Mouse (Mus musculus) lung, adult 2 months (tissue): ENCODE results near the gene Ankrd23.

Experiments
- CTCF ChIP-seq: fragments of 200-500 bp; IDR thresholded peaks from 2 replicates; pipeline ENCODE4 v1.5.1; 2011; ENCODE audit warnings: mild to moderate bottlenecking, low read length, control low read depth; ENCODE audit not compliant: insufficient read depth
- POLR2A ChIP-seq: fragments of 200-500 bp; IDR thresholded peaks from 2 replicates; pipeline ENCODE4 v1.6.1; 2011; ENCODE audit warnings: low read depth, mild to moderate bottlenecking, control low read depth, low read length, borderline replicate concordance; ENCODE audit errors: extremely low read depth

GRCm38 (mm10) chr1:36563632-36564031 is 26.9 kb upstream of the Ankrd23 start:
- TF ChIP-seq POLR2A (no peak), CTCF (no peak)
